19 mouse cellular contexts compared by ENCODE assay signal in genomic region chr7:68788711-68789110, GRCm38 (mm10). TPM values are rescaled to one million over a fixed set of nuclear protein-coding genes. Genes with fewer than 3 reads are reported as not detected.
DNase-seq lines count a peak whose midpoint lies in the region; ATAC-seq and TF ChIP-seq lines count a peak whose summit lies in the region.
"Had no signal": no experiment of that assay in that cellular context is flagged by ENCODE, and none has a peak within 500 bp of the region (broad histone marks: within the 10 kb centered on the region; RNA-seq: fewer than 3 reads in every experiment).

No protein-coding gene starts in this region.

- WGBS in hindbrain, embryonic 12.5 days = 89% methylated on average over 3 of the region's 3 CpGs

- H3K4me3 ChIP-seq in gastrocnemius, adult 2 months = no peak overlapping the region
- H3K4me3 ChIP-seq in hindbrain, embryonic 12.5 days = no peak overlapping the region
- H3K4me3 ChIP-seq: erythroblast, embryonic 14.5 days; layer of hippocampus, adult 2 months; left cerebral cortex, adult 2 months; stomach, embryonic 15.5 days had no signal

- no peak for ATAC-seq in hindbrain, embryonic 12.5 days (ENCODE audit: low FRiP score)
- ATAC-seq: forebrain, postnatal 0 days had no signal

- intact Hi-C loops in gastrocnemius, adult 2 months (cut with DNase I) = no loop called here
- intact Hi-C loops in gastrocnemius, postnatal 36 days (cut with DNase I) = no loop called here

- DNase-seq in gastrocnemius, adult 2 months = peak; percentile 60
- no peak for DNase-seq in gastrocnemius, postnatal 36 days
- DNase-seq in kidney, adult 9 months = peak; percentile 12
- DNase-seq in kidney, adult 11 months = no peak
- DNase-seq in adrenal gland, adult 8-10 months = peak; percentile 4
- peak; percentile 85 for DNase-seq in fat pad, adult 2 months (ENCODE audit: extremely low read depth, low read depth, low spot score)
- no peak for DNase-seq in neural tube, embryonic 10.5 days (ENCODE audit: extremely low spot score, low spot score)
- DNase-seq: cerebellum, adult 11-12 months; forebrain, postnatal 0 days; lung, postnatal 14 days; spleen, adult 18-20 months; thymus, postnatal 14 days had no signal

- no peaks in the 10 kb centered on the region for H3K36me3 ChIP-seq in hindbrain, embryonic 12.5 days
- H3K36me3 ChIP-seq: G1E; stomach, embryonic 15.5 days had no signal

- no peaks in the 10 kb centered on the region for H3K27me3 ChIP-seq in hindbrain, embryonic 12.5 days
- H3K27me3 ChIP-seq: stomach, embryonic 15.5 days had no signal

- no peak overlapping the region for H3K9ac ChIP-seq in hindbrain, embryonic 12.5 days
- H3K9ac ChIP-seq: forebrain, postnatal 0 days; liver, embryonic 14.5 days; stomach, embryonic 15.5 days had no signal

- no peaks in the 10 kb centered on the region for H3K9me3 ChIP-seq in hindbrain, embryonic 12.5 days (replicated peaks)
- H3K9me3 ChIP-seq: stomach, embryonic 15.5 days had no signal

- no peak overlapping the region for H3K4me2 ChIP-seq in hindbrain, embryonic 12.5 days (replicated peaks)
- H3K4me2 ChIP-seq: stomach, embryonic 15.5 days had no signal

- H3K4me1 ChIP-seq in hindbrain, embryonic 12.5 days = no peaks in the 10 kb centered on the region
- H3K4me1 ChIP-seq: stomach, embryonic 15.5 days had no signal

- H3K27ac ChIP-seq in gastrocnemius, adult 2 months = 0 out of 2 replicates have a peak overlapping the region, but pooled peaks have one; percentile 20
- no peak overlapping the region for H3K27ac ChIP-seq in hindbrain, embryonic 12.5 days
- H3K27ac ChIP-seq: layer of hippocampus, adult 2 months; left cerebral cortex, adult 2 months; liver, embryonic 14.5 days; stomach, embryonic 15.5 days had no signal

- no peak for TF ChIP-seq CTCF in gastrocnemius, adult 2 months (IDR thresholded peaks at IDR 0.05)

RNA-seq across cellular contexts. Expression of gene Arrdc4, which starts 39.7 kb away (rescaled TPM):
- total RNA-seq in gastrocnemius, adult 2 months (2021) = 1 to 10 TPM; 6.1 to 6.2 TPM
- total RNA-seq in gastrocnemius, postnatal 36 days (2021) = 1 to 10 TPM; 4.9 to 5.0 TPM
- 10 to 100 TPM; 12.9 to 18.5 (median 18.1) TPM for total RNA-seq in adrenal gland, adult 8-10 months (2022)
- 29.5 and 29.8 TPM in 2 replicates for polyA plus RNA-seq in hindbrain, embryonic 12.5 days (2016; fragmentation: Nextera tagmentation; extraction: Ambion mirVana)
- polyA plus RNA-seq: G1E had no signal

Comparison
In these comparisons a context has a peak if more than half of its experiments do, and no peak if none do; other contexts are left out.
1. DNase-seq: peak in gastrocnemius, adult 2 months (single experiment), kidney, adult 9 months (single experiment), adrenal gland, adult 8-10 months (single experiment) and fat pad, adult 2 months (single experiment); none in gastrocnemius, postnatal 36 days (0 of 2), kidney, adult 11 months (single experiment) and neural tube, embryonic 10.5 days (single experiment).